Mouse (Mus musculus): ENCODE measurements around the gene Tns1.

- TF ChIP-seq POLR2A (IDR thresholded peaks at IDR 0.05; ENCODE audit: borderline replicate concordance, extremely low read depth, insufficient read depth, insufficient read length, poor library complexity, severe bottlenecking) (no peak), CTCF (IDR thresholded peaks at IDR 0.05; ENCODE audit: borderline replicate concordance, extremely low read depth, insufficient read depth, insufficient read length) (no peak)
Measured at GRCm38 (mm10) chr1:73978576-73978975, 145.7 kb downstream of the Tns1 start.
